Mouse (Mus musculus): ENCODE measurements around the gene Clcnka. TPM values are rescaled to one million over a fixed set of nuclear protein-coding genes. Genes with fewer than 3 reads are reported as not detected.
A peak's percentile ranks its signal among the peaks of the same experiment; 100 is the strongest.

Clcnka gene
- polyA plus RNA-seq, 1 experiment from 2014 or later: 0.80 TPM

GRCm38 (mm10) chr4:141408577-141408976 is 10.1 kb upstream of the Clcnka start:
- 0 out of 2 replicates have a peak, but pooled peaks cover 3% of the 10 kb centered on the region for H3K4me1 ChIP-seq (ENCODE audit: insufficient read depth)
- H3K27me3 ChIP-seq (ENCODE audit: insufficient read depth, low read length): no peaks in the 10 kb centered on the region
- DNase-seq: no peak
- no peaks in the 10 kb centered on the region; the same call in 1 of the 2 replicates for H3K9me3 ChIP-seq (ENCODE audit: low read depth, low read length)
- no peaks in the 10 kb centered on the region for H3K36me3 ChIP-seq (ENCODE audit: insufficient read depth)
- TF ChIP-seq CTCF (IDR thresholded peaks at IDR 0.05; ENCODE audit: low read depth): no peak
- no peak overlapping the region for H3K27ac ChIP-seq (ENCODE audit: low read depth)
- no peak overlapping the region for H3K4me2 ChIP-seq
- no peak for ATAC-seq (ENCODE audit: insufficient read depth)
- 94% methylated on average over 3 of the region's 3 CpGs for WGBS
- no peak overlapping the region for H3K9ac ChIP-seq
- no peak overlapping the region for H3K4me3 ChIP-seq (ENCODE audit: low read depth, low read length)

DNA sequence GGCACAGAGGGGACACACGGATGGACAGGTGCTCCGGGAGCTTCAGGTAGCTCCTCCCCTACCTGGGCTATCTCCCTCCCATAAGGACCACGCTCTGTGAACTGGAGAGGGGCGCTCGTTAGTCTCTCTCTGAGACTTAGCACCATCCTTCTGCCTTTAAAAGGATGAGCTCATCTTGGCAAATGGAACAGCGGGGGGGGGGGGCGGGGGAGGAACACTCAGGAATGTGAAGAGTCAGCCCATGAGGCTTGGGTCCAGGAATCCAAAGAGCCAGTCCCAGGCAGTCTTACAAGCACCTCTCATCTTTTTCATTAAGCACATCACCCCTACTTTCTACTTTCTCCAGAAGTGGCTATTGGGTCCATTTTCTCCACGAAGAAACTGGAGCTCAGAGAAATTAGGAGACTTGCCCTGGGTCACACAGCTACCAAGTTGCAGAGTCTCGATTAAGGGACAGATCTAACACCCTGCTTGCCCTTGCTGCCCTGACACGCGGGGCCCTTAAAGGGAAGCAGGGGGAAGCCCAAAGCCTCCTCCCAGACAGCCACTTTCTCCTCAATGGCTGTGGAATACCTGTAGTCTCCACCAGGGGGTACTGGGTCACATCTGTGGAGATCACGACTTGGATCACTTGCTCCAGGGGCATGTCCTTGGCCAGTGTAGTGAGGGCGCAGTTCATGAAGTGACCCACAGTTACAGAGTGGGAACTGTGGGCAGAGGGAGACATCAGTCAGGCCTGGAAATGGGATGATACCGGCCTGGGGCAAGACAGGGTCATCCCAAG is 8.2 kb upstream of the Clcnka start:
- no peak overlapping the region for H3K4me2 ChIP-seq
- DNase-seq: peak; percentile 69
- TF ChIP-seq CTCF (IDR thresholded peaks at IDR 0.05; ENCODE audit: low read depth): peak; percentile 80
- no peaks in the 10 kb centered on the region for H3K36me3 ChIP-seq (ENCODE audit: insufficient read depth)
- 0 out of 2 replicates have a peak, but pooled peaks cover 3% of the 10 kb centered on the region for H3K4me1 ChIP-seq (ENCODE audit: insufficient read depth)
- H3K4me3 ChIP-seq (ENCODE audit: low read depth, low read length): no peak overlapping the region
- H3K27me3 ChIP-seq (ENCODE audit: insufficient read depth, low read length): no peaks in the 10 kb centered on the region
- no peak; the same call in 1 of the 2 replicates for ATAC-seq (ENCODE audit: insufficient read depth)
- H3K27ac ChIP-seq (ENCODE audit: low read depth): no peak overlapping the region
- H3K9me3 ChIP-seq (ENCODE audit: low read depth, low read length): no peaks in the 10 kb centered on the region
- H3K9ac ChIP-seq: no peak overlapping the region
- WGBS: 26% methylated on average over 14 of the region's 14 CpGs

DNA sequence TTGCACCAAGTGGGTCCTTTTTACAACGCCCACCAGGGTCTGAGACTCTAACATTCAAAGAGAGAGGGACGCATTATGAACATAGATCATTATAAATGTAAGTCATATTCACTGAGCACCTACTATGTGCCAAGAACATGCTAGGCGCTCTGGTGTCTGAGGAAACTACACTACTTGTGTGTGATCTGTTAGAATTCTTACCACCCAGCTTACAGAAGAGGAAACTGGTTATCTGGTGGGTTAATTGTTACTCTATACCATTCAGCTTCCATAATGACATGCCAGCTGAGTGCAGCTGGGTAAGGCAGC is 6.7 kb upstream of the Clcnka start:
- Histone ChIP-seq H3K27me3 (ENCODE audit: insufficient read depth, low read length) (no peaks in the 10 kb centered on the region), H3K4me1 (ENCODE audit: insufficient read depth) (0 out of 2 replicates have a peak, but pooled peaks cover 3% of the 10 kb centered on the region), H3K9me3 (ENCODE audit: low read depth, low read length) (no peaks in the 10 kb centered on the region), H3K9ac (no peak overlapping the region), H3K36me3 (ENCODE audit: insufficient read depth) (no peaks in the 10 kb centered on the region), H3K4me3 (ENCODE audit: low read depth, low read length) (no peak overlapping the region), H3K27ac (ENCODE audit: low read depth) (no peak overlapping the region), H3K4me2 (no peak overlapping the region)
- no peak for ATAC-seq (ENCODE audit: insufficient read depth)
- DNase-seq: no peak
- no peak for TF ChIP-seq CTCF (IDR thresholded peaks at IDR 0.05; ENCODE audit: low read depth)
- 78% methylated on average over 3 of the region's 3 CpGs for whole genome bisulfite sequencing

DNA sequence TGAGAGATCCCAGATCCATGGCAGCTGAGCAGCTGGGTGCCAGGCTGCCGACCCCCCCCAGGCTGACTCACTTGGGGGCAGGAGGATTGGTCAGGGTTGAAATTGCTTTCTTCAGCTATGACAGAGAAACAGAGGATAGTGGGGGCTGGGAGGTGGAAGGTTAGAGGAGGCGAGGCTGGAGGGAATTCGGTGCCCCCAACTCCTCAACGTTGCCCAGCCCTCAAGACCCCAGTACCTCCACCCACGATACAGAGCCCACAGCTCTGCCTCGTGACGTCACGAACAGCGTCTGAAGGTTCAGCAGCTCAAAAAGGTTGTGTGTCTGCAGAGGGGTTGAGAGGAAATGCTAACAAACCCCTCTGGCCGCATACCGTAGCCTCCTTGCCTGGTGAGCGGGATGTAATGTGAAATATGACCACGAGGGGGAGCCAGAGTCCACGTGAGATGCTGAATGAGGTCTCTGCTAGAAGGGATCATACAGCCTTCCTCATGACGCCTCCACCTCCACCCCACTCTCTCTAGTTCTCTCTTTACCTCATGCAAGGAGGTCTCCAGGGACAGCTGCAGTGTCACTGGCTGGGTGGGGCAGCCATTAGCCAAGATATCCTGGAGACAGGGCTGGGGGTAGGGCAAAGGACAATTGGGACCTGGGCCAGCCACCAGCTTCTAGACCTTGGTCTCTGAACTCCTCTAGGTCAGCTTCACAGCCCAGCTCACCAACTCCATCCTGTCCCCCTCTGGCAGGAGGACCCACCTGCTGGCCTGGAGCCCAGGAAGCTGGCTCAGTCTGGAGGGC is 6.2 kb upstream of the Clcnka start:
- Histone ChIP-seq H3K9me3 (ENCODE audit: low read depth, low read length) (no peaks in the 10 kb centered on the region), H3K4me1 (ENCODE audit: insufficient read depth) (0 out of 2 replicates have a peak, but pooled peaks cover 3% of the 10 kb centered on the region), H3K9ac (peak overlapping the region; percentile 24; the same call in 1 of the 2 replicates), H3K4me3 (ENCODE audit: low read depth, low read length) (no peak overlapping the region), H3K36me3 (ENCODE audit: insufficient read depth) (no peaks in the 10 kb centered on the region), H3K27me3 (ENCODE audit: insufficient read depth, low read length) (no peaks in the 10 kb centered on the region), H3K4me2 (peak overlapping the region; percentile 46), H3K27ac (ENCODE audit: low read depth) (no peak overlapping the region)
- ATAC-seq (ENCODE audit: insufficient read depth) (peak; percentile 84), DNase-seq (peak; percentile 96)
- 11% methylated on average over 15 of the region's 15 CpGs for WGBS
- peak; percentile 99 for TF ChIP-seq CTCF (IDR thresholded peaks at IDR 0.05; ENCODE audit: low read depth)

GRCm38 (mm10) chr4:141400171-141400570 is 1.6 kb upstream of the Clcnka start:
- Histone ChIP-seq H3K27ac (ENCODE audit: low read depth) (no peak overlapping the region), H3K4me1 (ENCODE audit: insufficient read depth) (no peaks in the 10 kb centered on the region), H3K27me3 (ENCODE audit: insufficient read depth, low read length) (no peaks in the 10 kb centered on the region), H3K9ac (no peak overlapping the region), H3K4me2 (no peak overlapping the region), H3K36me3 (ENCODE audit: insufficient read depth) (no peaks in the 10 kb centered on the region), H3K4me3 (ENCODE audit: low read depth, low read length) (no peak overlapping the region), H3K9me3 (ENCODE audit: low read depth, low read length) (no peaks in the 10 kb centered on the region)
- DNase-seq (peak; percentile 13), ATAC-seq (ENCODE audit: insufficient read depth) (no peak)
- WGBS: 80% methylated on average over 15 of the region's 15 CpGs
- no peak for TF ChIP-seq CTCF (IDR thresholded peaks at IDR 0.05; ENCODE audit: low read depth)

DNA sequence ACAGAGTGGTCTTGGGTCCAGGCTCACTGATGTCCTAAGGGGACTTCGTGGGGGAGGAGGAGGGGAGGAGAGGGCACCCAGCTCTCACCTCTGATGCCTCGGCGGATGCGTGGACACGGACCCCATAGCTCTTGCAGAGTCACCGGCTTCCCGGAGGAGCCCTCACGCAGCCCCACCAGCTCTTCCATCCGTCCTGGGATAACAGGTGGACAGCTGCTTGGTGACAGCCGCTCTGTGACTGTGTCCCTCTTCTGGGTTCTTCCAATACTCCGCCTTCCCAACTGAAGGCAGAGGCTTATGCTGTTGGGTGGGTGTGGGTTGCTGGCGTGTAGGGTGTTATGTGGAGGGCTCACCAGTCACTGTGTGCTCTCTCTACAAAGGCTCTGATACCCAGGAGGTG is 663 bp downstream of the Clcnka start:
- Histone ChIP-seq H3K9ac (peak overlapping the region; percentile 13; the same call in 1 of the 2 replicates), H3K4me3 (ENCODE audit: low read depth, low read length) (no peak overlapping the region), H3K27me3 (ENCODE audit: insufficient read depth, low read length) (no peaks in the 10 kb centered on the region), H3K4me2 (no peak overlapping the region), H3K27ac (ENCODE audit: low read depth) (no peak overlapping the region), H3K36me3 (ENCODE audit: insufficient read depth) (no peaks in the 10 kb centered on the region), H3K4me1 (ENCODE audit: insufficient read depth) (no peaks in the 10 kb centered on the region), H3K9me3 (ENCODE audit: low read depth, low read length) (no peaks in the 10 kb centered on the region)
- WGBS: 65% methylated on average over 12 of the region's 12 CpGs
- TF ChIP-seq CTCF (IDR thresholded peaks at IDR 0.05; ENCODE audit: low read depth): no peak
- ATAC-seq (ENCODE audit: insufficient read depth) (no peak), DNase-seq (no peak)

- 12% methylated on average over 16 of the region's 16 CpGs for WGBS
- DNase-seq (peak; percentile 50), ATAC-seq (ENCODE audit: insufficient read depth) (no peak)
- H3K4me3 ChIP-seq (ENCODE audit: low read depth, low read length): no peak overlapping the region
- H3K27ac ChIP-seq (ENCODE audit: low read depth): no peak overlapping the region
- no peak for TF ChIP-seq CTCF (IDR thresholded peaks at IDR 0.05; ENCODE audit: low read depth)
- H3K36me3 ChIP-seq (ENCODE audit: insufficient read depth): no peaks in the 10 kb centered on the region
- H3K9me3 ChIP-seq (ENCODE audit: low read depth, low read length): no peaks in the 10 kb centered on the region
- no peaks in the 10 kb centered on the region for H3K27me3 ChIP-seq (ENCODE audit: insufficient read depth, low read length)
- H3K4me2 ChIP-seq: peak overlapping the region; percentile 40
- H3K4me1 ChIP-seq (ENCODE audit: insufficient read depth): no peaks in the 10 kb centered on the region
- peak overlapping the region; percentile 16; the same call in 1 of the 2 replicates for H3K9ac ChIP-seq
Observed at GRCm38 (mm10) chr4:141394751-141395150, 3.8 kb downstream of the Clcnka start.

All from lung, embryonic 14.5 days (tissue).